Mouse (Mus musculus) layer of hippocampus, adult 8-10 months (tissue): ENCODE results near the gene Ndufb2. TPM values are rescaled to one million over a fixed set of nuclear protein-coding genes. Genes with fewer than 3 reads are reported as not detected.
A peak's percentile ranks its signal among the peaks of the same experiment; 100 is the strongest.

Experiments used
- DNase-seq, 2 experiments: peaks; one replicate each; pipeline ENCODE4 v3.0.0; 2022; ENCODE audit warnings: low spot score in 2 of 2
- total RNA-seq, 4 experiments: library from RNA; stranded (reverse); gene quantifications; 2 replicates each; pipeline ENCODE4 v1.2.4; 2022

The Ndufb2 gene
- 100 to 1,000 TPM; 168 to 170 (median 168) TPM for total RNA-seq

- DNase-seq = peak; percentile 93 to 95
Observed at GRCm38 (mm10) chr6:39592401-39593214, at the start of gene Ndufb2. Ndufb2 (plus strand) TSS chr6:39592574.

DNA sequence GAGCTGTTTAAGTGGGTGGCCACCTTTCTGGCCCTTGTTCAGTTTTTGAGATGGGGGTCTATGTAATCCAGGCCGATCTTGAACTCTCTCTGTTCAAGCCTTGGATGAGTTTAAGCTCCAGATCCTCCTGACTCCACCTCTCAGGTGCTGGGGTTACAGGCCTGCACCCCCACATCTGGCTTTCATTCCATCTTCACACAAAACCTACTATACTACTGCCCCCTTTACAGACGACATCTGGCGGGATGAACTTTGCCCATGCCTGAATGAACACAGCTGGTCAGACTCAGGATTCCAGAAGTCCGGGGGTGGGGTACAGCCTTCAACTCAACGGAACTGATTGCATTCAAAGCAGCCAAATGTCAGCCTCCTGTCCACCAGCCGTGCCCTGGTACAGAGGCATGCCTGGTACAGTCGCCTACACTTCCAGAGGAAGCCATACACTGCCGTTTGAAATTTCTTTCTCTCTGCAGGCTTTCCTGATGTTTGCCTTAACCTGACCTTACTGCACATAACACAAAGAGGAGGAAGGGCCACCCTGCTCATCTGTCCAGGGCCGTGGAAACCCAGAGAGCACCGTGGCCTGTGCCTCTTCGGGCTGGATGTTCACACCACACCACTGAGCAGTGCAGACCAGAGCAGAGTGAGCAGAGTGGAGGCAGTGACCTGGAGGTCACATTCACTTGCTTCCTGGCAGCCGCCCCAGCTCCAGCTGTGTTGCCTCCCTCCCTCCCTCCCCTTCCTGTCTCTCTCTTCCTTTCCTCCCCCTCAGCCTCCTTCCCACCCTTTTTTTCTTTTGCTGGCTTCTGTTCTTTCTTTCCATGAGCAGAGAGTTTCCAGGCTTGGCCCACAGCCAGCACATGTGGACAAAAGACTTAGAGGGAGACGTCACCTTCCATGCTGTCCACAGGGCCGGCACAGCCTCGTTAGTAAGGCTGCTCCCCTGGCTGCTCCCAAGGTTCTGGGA is 49.5 kb upstream of the Ndufb2 start:
- no peak for DNase-seq

DNA sequence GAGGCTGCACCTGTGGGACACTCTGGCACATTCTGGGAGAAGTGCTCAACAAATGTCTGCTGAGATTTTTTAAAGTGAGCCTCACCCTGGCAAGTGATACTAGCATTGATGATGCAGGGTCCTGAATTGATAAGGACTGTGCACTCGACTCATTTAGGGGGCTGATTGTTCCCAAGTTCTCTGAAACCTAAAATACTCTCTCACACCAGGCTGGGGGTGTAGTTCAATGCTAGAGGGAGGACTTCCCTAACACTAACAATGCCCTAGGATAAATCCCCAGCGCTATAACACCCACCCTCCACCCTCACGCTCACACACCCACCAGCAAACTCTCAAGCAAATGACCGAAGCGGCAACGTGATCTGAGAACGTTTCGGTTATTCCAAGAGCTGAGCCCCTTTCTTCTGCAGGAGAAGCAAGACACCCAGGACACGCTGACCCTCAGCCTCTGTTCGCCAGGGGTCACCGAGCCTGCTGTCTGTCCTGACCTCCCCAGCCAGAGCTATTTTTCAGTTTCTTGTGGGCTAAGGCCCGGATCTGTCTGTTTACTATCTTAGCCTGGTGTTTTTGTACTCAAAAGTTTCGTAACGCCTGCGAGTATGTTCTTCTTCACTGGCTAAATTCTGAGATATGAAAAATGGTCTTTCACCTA is 48.5 kb upstream of the Ndufb2 start:
- no peak for DNase-seq

DNA sequence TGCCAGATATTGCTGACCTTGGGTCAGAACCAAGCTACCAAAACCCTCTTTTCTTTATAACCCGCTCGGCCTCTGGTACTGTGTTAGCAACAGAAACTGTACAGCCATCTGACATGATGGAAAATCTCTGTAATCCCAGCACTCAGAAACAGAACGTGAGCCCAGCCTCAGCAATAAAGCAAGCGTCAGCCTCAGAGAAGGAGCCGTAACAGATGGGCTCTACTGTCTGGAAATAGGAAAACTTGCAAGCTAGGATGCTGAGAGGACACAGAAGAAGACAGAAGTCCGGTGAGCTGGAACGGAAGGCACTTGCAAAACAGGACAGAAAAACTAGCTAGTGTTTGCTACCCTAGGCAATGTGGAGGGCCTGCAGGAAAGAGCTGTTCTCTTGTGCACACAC is 46.9 kb upstream of the Ndufb2 start:
- no peak for DNase-seq

GRCm38 (mm10) chr6:39548030-39548429 is 44.3 kb upstream of the Ndufb2 start:
- DNase-seq = no peak

DNA sequence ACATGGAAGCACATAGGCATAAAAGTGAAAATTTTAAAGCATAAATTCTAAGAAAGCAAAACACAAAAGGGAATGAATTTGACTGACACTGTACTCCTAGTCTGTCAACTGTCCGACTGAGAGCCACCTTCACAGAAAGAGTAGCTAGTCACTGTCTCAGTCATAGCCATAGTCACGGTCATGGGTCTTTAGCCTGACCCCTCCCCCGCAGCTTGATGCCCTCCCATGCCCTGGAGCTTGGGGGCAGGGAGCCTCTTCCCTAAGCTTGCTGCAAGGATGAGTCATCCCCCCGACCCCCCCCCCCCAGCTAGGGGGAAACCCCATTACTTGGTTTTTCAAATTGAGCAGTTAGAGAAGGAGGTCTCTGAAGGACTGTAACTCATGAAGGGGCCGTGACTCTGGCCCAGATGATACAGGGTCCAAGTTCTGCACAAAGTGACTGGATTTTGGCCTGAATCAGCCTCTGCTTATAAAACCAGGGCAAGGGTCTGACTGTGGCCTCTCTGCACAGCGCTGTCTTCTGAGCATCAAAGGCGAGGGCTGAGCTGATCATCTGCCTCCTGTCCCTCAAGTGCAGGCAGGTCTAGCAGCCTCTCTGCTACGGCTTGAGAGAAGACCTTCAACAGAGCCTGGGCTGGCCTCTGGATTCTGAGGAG is 40.3 kb upstream of the Ndufb2 start:
- no peak for DNase-seq

DNA sequence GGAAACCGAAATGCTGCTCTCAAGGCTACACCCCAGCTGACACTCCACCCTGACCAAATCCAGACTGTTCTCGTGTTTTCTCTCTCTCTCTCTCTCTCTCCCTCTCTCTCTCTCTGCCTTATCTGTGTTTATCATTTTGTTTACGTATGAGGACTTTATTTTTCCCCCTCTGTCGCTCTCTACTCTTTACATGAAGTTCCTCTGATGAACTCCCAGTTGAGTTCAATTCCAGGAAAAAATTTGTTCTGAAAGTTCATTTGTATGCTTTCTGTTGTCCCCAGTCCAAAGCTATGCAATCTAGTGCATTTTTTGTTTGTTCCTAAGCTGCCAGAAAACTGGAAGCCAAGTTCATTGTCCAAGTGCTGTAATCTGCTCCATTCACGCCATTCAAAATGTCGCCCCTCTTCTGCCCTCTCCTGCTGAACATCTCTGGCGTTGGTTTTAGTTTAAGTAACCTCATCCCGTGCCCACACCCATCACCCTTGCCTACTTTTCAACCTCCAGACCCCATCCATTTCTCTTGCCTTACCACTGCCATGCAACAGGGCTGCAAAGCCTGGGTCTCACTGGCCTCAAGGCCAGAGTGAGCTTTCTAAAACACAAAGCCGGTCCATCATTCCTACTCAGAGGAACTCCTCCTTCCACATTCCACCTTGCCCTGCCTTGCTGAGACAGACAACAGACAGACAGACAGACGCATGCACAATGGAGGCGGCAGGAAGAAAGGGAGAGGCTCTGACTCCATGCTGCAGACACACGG is 37.3 kb upstream of the Ndufb2 start:
- DNase-seq = no peak

DNA sequence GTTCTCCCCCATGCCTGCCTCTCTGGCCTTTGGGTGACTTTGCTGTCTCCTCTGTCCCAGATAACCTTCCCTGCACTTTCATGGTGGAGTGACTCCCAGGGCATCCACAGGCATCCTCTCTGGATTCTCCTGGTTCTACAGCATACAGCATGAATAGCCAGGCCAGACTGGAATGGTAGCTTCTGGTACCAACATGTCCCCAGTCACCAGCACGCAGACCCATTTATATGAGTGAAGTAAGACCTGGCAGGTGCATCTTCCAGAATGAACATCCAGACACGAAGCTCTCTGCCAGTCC is 36.8 kb upstream of the Ndufb2 start:
- DNase-seq = no peak

GRCm38 (mm10) chr6:39556900-39557659 is 35.3 kb upstream of the Ndufb2 start:
- no peak for DNase-seq

DNA sequence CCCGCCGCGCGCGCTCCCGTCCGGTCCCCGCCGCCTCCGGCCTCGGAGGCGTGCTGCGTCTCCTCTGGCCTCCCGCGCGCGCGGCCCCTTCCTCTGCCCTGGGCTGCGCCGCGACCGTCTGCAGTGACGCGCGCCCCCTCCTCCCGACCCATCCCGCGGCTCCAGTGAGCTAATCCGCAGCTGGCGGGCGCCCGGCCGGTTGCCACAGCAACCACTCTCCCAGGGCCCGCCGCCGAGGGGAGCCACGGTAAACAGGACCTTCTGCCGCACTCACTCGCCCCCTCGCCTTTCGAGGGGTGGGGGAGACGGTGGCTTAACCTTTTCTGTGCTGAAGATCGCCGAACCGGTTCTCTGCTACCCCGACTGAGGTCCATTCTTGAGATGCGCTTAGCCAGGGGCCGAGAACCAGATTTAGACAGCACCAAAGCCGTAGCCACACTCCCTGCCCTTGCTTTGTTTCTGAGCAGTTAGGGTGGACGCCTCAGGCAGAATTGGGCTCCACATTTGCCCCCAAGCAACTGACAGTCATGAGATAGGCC is 34.6 kb upstream of the Ndufb2 start, which contains the start of gene Dennd2a:
Gene Dennd2a, minus strand, starts transcription at position 145 of the 539 bp plus-strand sequence.
- DNase-seq = peak; percentile 80 to 84

DNA sequence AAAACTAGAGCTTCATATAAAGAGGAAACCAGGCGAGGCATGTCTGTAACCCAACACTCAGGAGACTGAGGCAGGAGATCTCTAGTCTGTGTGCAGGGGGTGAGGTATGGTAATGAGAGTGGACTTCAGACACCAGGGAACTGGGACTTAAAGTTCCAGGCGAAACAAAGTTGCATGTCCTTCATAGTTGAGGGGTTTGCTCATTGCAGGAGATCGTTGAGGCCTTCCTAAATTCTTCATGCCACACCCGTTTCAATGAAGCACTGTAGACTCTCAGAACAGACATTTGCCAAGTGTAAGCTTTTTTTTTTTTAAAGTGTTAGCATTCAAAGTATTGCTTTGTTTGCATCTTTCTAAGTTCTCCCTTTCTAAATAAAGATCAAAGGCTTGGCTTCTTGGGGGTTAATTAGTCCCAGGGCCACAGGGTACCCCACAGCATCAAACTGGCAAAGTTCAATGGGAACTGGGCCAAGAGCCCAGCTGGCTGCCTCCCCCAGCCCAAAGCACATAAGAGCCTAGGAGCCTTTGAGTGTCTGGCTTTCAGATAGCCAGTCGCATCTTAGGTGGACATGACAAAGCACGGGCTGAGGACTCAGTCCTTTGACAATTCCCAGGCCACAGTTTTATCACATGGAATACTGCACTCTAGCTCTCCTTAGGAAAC is 33.0 kb upstream of the Ndufb2 start:
- DNase-seq = no peak

DNA sequence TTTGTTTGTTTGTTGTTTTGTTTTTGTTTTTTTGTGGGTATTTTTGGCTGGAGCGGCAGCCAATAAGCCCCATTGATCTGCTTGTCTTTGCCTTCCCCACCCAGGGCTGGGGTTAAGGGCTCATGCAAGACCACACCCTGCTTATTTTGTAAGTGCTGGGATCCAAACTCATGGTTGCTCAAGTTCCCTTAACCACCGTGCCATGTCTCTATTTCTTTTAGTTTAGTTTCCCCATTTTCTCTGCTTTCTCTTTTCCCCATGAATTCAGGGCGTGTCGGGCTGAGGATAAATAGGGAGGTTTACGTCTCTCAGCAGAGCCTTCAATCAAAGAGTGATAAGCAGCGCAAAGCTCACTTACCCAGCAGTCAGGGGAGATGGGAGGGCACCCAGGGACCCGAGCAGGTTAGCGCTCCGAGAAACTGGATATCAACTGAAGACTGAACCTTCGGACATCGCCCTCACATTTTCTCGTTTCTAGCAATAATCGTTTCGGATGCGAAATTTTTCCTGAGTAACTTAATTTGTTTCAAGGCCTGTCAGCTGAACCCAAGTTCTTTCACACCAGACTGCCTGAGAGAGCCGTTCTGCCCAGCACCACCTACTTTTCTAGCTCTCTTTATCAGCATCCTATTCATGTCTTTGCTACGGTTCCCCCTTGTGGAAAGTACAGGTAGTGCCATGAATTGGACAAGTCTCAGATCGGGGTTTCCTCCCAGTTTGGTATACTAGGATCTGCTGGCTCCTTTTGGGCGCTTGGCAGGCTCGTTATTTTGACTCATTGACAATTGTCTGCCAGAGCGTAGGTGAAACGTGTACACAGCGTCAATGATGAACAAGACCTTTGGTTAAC is 30.0 kb upstream of the Ndufb2 start:
- DNase-seq = peak; percentile 82 to 93

DNA sequence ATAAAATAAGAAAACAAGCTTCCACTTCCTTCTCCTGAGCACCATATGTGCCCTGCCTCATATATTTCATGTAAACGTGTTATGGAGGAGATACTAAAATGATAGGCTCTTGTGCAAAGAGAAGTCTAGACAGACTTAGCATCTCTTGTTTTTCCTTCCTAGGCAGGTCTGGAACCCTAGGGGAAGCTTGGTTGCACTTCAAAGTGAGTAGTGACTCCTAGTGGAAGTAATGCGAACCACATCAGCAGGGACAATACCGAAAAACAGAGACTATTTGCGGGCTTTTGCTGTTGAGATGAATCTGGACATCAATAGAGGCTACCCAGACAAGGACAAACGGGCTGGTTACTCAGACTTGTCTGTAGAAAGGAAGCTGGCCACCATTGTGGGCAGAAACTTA is 24.8 kb upstream of the Ndufb2 start:
- DNase-seq = no peak

GRCm38 (mm10) chr6:39570426-39570825 is 21.9 kb upstream of the Ndufb2 start:
- DNase-seq = no peak

DNA sequence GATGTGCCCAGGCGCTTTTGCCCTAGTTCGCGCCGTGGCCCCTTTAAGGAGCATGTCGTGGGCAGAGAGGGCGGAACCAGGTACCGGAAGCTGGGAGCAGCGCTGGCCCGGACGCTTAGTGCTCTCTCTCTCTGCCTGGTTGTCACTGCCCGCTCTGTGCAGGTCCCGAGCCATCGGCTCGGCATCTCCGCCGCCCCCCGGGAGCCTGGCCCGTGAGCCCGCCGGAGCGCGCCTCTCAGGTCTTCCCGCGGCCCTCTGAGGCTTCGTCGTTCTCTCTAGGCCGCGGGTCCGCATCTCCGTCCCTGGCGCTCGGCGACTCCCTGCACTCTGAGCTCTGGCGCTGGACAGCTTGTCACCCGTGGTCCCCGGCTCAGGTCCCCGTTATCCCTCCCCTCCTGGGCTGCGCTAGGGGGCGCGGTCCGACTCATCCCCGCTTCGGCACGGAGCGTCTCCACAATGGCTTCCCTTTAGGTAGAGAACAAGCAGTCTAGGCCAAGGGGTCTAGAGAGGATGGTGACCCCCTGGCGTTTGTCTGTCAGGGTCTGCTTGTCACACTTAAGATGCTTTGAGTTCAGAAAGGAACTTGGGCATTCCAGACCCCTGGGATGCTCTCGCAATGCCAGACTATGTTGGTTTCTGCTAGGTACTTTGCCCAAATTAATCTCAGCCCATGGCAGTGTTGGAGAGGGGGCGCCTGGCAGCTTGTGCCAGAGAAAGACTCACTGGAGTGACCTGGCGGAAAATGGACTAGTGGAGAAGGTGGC is 18.4 kb upstream of the Ndufb2 start, which contains the start of gene Adck2:
Gene Adck2, plus strand, starts transcription at position 83 of the 764 bp plus-strand sequence.
- DNase-seq = peak; percentile 61 to 75

DNA sequence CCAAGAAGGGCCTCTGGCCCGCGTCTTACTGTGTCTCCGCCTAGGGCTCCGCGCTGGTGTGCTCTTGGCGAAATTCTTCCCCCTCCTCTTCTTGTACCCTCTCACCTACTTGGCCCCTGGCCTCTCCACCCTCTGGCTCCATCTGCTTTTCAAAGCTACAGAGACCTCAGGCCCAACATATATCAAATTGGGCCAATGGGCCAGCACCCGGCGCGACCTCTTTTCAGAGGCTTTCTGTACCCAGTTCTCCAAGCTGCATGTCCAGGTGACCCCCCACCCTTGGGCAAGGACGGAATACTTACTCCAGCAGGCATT is 17.9 kb upstream of the Ndufb2 start:
- DNase-seq = no peak

DNA sequence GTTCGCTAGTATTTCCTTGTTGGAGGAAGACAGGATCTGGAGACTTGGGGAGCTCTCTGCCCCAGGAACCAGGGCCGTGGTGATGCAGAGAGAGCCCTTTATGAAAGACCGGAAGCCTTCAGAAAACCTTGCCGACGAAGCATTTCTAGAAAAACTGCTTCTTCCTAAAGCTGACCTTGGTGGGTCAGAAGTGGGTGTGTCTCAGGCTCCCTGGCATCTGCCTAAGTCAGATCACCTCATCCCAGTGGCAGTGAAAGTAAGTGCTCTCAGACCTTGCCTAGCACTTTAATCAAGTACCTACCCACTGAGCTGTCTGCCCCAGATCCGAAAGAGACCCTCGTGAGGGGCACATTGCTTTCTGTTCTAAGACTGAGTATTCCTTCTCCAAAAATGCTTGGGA is 17.4 kb upstream of the Ndufb2 start:
- DNase-seq = no peak
